Mouse (Mus musculus): ENCODE results near the gene Gm2564.
"Not testable (repeated sequence)": the region's sequence is repeated elsewhere in the genome, so short reads cannot be mapped to it uniquely, and the experiment has no call there.

Gene Gm2564

GRCm38 (mm10) chr4:42629419-42629818, at the start of gene Gm2564:
Gene Gm2564, plus strand, starts transcription at chr4:42629719.
- not testable (repeated sequence) for DNase-seq

- not testable (repeated sequence) for DNase-seq
These were observed 17.6 kb upstream of the Gm2564 start, which contains the start of gene Gm10591 for GRCm38 (mm10) chr4:42611895-42612294. Gene Gm10591, plus strand, starts transcription at chr4:42612195.

GRCm38 (mm10) chr4:42654951-42655350, 25.4 kb downstream of the Gm2564 start, which contains the start of gene Ccl27b:
Gene Ccl27b, plus strand, starts transcription at chr4:42655251.
- DNase-seq, result not testable (repeated sequence)

- not testable (repeated sequence) for DNase-seq
These were observed 32.3 kb downstream of the Gm2564 start, which contains the start of gene Il11ra2 for GRCm38 (mm10) chr4:42661793-42662192. Gene Il11ra2, minus strand, starts transcription at chr4:42661893.

- not testable (repeated sequence) for DNase-seq
These were observed 45.9 kb downstream of the Gm2564 start for GRCm38 (mm10) chr4:42675415-42675814.

- not testable (repeated sequence) for DNase-seq
These were observed 49.8 kb downstream of the Gm2564 start for GRCm38 (mm10) chr4:42679365-42679764.

GRCm38 (mm10) chr4:42680374-42681356, 51.1 kb downstream of the Gm2564 start:
- DNase-seq, result not testable (repeated sequence)

Measured in kidney, postnatal 4 days (tissue).